Mouse (Mus musculus) liver, postnatal 0 days (tissue): ENCODE data around the gene Tle1.

Experiments
- CTCF ChIP-seq: sonication (generic); IDR thresholded peaks from 2 replicates; pipeline ENCODE4 v1.5.1; 2016; ENCODE audit warnings: antibody characterized with exemption, low read depth
- EP300 ChIP-seq: IDR thresholded peaks from 2 replicates; pipeline ENCODE4 v1.6.1; 2016; ENCODE audit warnings: antibody characterized with exemption, low read depth, mild to moderate bottlenecking

- TF ChIP-seq CTCF, result no peak
- TF ChIP-seq EP300, result no peak
Measured at GRCm38 (mm10) chr4:72232206-72232605, 31.5 kb upstream of the Tle1 start.
